Mouse (Mus musculus): ENCODE measurements around the gene Ccdc61.

- TF ChIP-seq CTCF (IDR thresholded peaks at IDR 0.05; ENCODE audit: low read depth), result no peak
- no peak for TF ChIP-seq EP300 (optimal IDR thresholded peaks at IDR 0.05)
Measured at GRCm38 (mm10) chr7:18848395-18848794, 61.8 kb downstream of the Ccdc61 start.
